Mouse (Mus musculus) heart, adult 2 months (tissue): Measurements from ENCODE around the gene Tgif1.

ENCODE experiments used
- CTCF ChIP-seq: fragments of 200-600 bp; IDR thresholded peaks from 2 replicates; pipeline ENCODE4 v1.8.1; 2022; ENCODE audit warnings: antibody characterized with exemption, mild to moderate bottlenecking, moderate library complexity
- EP300 ChIP-seq: fragments of 200-500 bp; IDR thresholded peaks from 2 replicates; pipeline ENCODE4 v1.6.1; 2011; ENCODE audit warnings: low read depth, low read length, control low read depth; ENCODE audit not compliant: insufficient read depth
- POLR2A ChIP-seq: fragments of 200-500 bp; IDR thresholded peaks from 2 replicates; pipeline ENCODE4 v1.6.1; 2011; ENCODE audit warnings: mild to moderate bottlenecking, low read depth, low read length, control low read depth; ENCODE audit not compliant: insufficient read depth

DNA sequence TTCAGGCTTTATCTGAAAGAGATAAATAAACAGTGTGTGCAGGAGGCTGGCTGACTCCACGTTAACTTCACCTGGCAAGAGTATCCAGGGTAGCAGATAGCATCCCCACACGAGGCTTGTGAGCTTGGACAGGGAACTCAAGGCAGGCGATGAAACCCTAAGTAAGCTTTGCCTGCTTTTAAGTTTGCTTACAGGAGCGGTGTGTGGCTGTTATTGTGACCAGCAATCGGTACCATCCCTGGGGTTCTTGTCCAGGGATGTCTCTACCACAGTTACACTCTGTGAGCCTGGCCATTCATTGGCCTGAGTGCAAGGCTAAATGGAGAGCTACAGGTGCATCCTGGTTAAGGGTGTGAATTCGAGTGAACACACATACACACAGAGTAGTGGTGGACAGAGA is 58.6 kb downstream of the Tgif1 start:
- TF ChIP-seq CTCF: no peak
- TF ChIP-seq POLR2A: no peak
- no peak for TF ChIP-seq EP300
